Mouse (Mus musculus) liver, embryonic 14.5 days (tissue): ENCODE measurements around the gene Actb. TPM values are rescaled to one million over a fixed set of nuclear protein-coding genes. Genes with fewer than 3 reads are reported as not detected.

Source experiments
- ATAC-seq: fragments of 200-750 bp; cut with Nextera tagmentation; 2 replicates; pipeline ENCODE4 v1.8.0; 2017; ENCODE audit warnings: moderate number of reproducible peaks, mild to moderate bottlenecking, moderate library complexity; ENCODE audit not compliant: insufficient read depth
- DNase-seq, 3 experiments: peaks; one replicate each; pipeline ENCODE4 v3.0.0-alpha.2; 2012 to 2013; ENCODE audit warnings: low read depth in 3 of 3, low spot score in 3 of 3
- H3K27ac ChIP-seq: fragments of 300-500 bp; sonication (generic); 2 replicates; pipeline ENCODE4 v1.5.1; 2014; ENCODE audit warnings: moderate library complexity, mild to moderate bottlenecking, control low read depth, inconsistent platforms
- H3K27me3 ChIP-seq: fragments of 300-500 bp; sonication (generic); 2 replicates; pipeline ENCODE4 v1.6.1; 2014; ENCODE audit warnings: mild to moderate bottlenecking, low read length, moderate library complexity; ENCODE audit not compliant: control insufficient read depth, insufficient read depth
- H3K36me3 ChIP-seq: fragments of 300-500 bp; sonication (generic); replicated peaks from 2 replicates; pipeline ENCODE4 v1.6.1; 2014; ENCODE audit warnings: low read depth; ENCODE audit not compliant: control insufficient read depth, insufficient read depth
- H3K4me1 ChIP-seq, 2 experiments: fragments of 200-500 bp in 1 of 2; fragments of 300-500 bp in 1 of 2; sonication (generic) in 1 of 2; replicated peaks; 2 replicates each; pipeline ENCODE4 v1.6.1; 2012 to 2014; ENCODE audit warnings: antibody characterized with exemption in 1 of 2, inconsistent platforms in 1 of 2, low read length in 1 of 2; ENCODE audit not compliant: control insufficient read depth in 2 of 2, insufficient read depth in 2 of 2
- H3K4me2 ChIP-seq: fragments of 300-500 bp; sonication (generic); 2 replicates; pipeline ENCODE4 v1.6.1; 2014; ENCODE audit warnings: low read depth, mild to moderate bottlenecking, control low read depth, moderate library complexity
- H3K4me3 ChIP-seq, 2 experiments: fragments of 200-500 bp in 1 of 2; fragments of 300-500 bp in 1 of 2; sonication (generic) in 1 of 2; 2 replicates each; pipeline ENCODE4 v1.5.1; 2012 to 2014; ENCODE audit warnings: low read depth in 2 of 2, low read length in 2 of 2, mild to moderate bottlenecking in 2 of 2, control low read depth in 1 of 2, inconsistent platforms in 1 of 2, moderate library complexity in 1 of 2; ENCODE audit not compliant: insufficient read depth in 1 of 2
- H3K9ac ChIP-seq: fragments of 300-500 bp; sonication (generic); replicated peaks from 2 replicates; pipeline ENCODE4 v1.6.1; 2014; ENCODE audit warnings: mild to moderate bottlenecking, control low read depth, moderate library complexity
- H3K9me3 ChIP-seq: fragments of 300-500 bp; sonication (generic); 2 replicates; pipeline ENCODE4 v1.6.1; 2016; ENCODE audit warnings: low read length, mixed read lengths; ENCODE audit not compliant: control insufficient read depth
- CTCF ChIP-seq: IDR thresholded peaks from 2 replicates; pipeline ENCODE4 v1.5.1; 2016; ENCODE audit warnings: antibody characterized with exemption, low read depth, control low read depth
- EP300 ChIP-seq: IDR thresholded peaks from 2 replicates; pipeline ENCODE4 v1.6.1; 2016; ENCODE audit warnings: antibody characterized with exemption, low read depth
- WGBS: fragments of 180-500 bp; shearing (Covaris S2); extraction: QIAGEN DNeasy Blood & Tissue Kit; methylation state at CpG from one replicate; pipeline ENCODE4 v1.1.7; 2014; ENCODE audit not compliant: insufficient replicate concordance; 5-methylcytosine and 5-hydroxymethylcytosine counted together
- polyA plus RNA-seq, 2 experiments: library from polyadenylated mRNA; depleted of rRNA in 1 of 2; stranded (reverse) in 1 of 2; unstranded in 1 of 2; fragments of >200 nt; fragmentation: Nextera tagmentation in 1 of 2; extraction: Ambion mirVana in 1 of 2; gene quantifications; 2 replicates each; pipeline versions ENCODE4 v1.2.1 to v1.2.3; 2012 to 2014

Gene Actb
- polyA plus RNA-seq, 2 experiments = 920 to 7,802 TPM

DNA sequence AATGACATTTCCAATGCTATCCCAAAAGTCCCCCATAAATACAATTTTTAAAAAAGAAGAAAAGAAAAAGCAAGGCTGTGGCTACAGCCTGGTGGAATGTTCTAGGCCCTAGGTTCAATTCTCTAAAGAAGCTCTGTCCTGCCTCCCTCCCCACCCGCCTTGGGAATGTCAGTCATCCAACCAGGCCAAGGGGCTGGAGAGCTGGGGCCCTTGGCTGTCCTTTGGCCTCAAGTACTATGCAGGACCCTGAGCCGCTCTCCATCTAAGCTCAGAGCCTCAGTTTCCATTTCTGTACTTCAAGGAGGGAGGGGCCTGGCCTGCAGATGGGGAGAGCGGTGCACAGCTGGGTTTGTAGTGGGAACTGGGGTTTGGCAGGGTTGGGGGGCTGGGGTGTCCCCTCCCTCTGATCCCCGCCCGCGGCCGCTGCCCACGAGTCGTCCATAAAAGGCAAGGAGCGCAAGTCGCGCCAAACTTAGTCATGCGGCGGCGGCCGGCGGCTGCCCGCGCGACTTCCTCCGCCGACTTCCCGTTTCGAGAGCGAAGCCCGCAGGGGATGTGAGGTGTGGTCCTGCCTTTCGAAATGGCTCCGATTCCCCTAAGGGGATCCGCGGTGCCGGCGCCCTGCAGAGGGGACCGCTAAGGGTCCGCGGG is 22.3 kb upstream of the Actb start:
- Histone ChIP-seq H3K4me2 (peak overlapping the region; percentile 87), H3K4me3 (peak overlapping the region; percentile 57 to 63), H3K4me1 (peaks cover 29 to 51% of the 10 kb centered on the region in 2 experiments), H3K9me3 (no peaks in the 10 kb centered on the region), H3K36me3 (no peaks in the 10 kb centered on the region), H3K9ac (peak overlapping the region; percentile 79), H3K27ac (peak overlapping the region; percentile 59), H3K27me3 (no peaks in the 10 kb centered on the region)
- ATAC-seq = peak; percentile 11; the same call in 1 of the 2 replicates
- DNase-seq = no peak
- 3% methylated on average over 35 of the region's 35 CpGs for WGBS
- TF ChIP-seq CTCF (no peak), EP300 (no peak)

- WGBS = 89% methylated on average over 12 of the region's 12 CpGs
- Histone ChIP-seq H3K4me2 (no peak overlapping the region), H3K9ac (no peak overlapping the region), H3K27me3 (no peaks in the 10 kb centered on the region), H3K9me3 (no peaks in the 10 kb centered on the region), H3K4me3 (no peak overlapping the region), H3K4me1 (peaks cover 31 to 56% of the 10 kb centered on the region in 2 experiments), H3K27ac (peak overlapping the region; percentile 61; the same call in 1 of the 2 replicates), H3K36me3 (no peaks in the 10 kb centered on the region)
- no peak for TF ChIP-seq EP300
- ATAC-seq (no peak), DNase-seq (no peak)
Measured at GRCm38 (mm10) chr5:142927341-142927930, 20.9 kb upstream of the Actb start.

DNA sequence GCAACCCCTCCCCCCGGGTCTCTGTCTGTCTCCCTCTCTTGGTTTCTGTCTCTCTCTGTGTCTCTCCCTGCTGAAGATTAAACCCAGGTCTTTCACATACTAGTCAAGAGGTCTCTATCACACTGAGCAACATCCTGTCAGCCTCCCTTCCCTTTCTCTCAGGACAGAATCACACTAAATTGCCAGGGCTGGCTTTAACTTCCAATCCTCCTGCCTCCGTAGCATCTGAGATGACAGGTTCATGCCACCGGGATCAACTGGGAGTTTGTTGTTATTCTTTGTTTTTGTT is 20.3 kb upstream of the Actb start:
- DNase-seq = no peak
- Histone ChIP-seq H3K9ac (no peak overlapping the region), H3K4me2 (peak overlapping the region; percentile 1; the same call in 1 of the 2 replicates), H3K4me1 (peaks cover 32 to 57% of the 10 kb centered on the region in 2 experiments), H3K4me3 (no peak overlapping the region), H3K27ac (peak overlapping the region; percentile 61), H3K36me3 (no peaks in the 10 kb centered on the region), H3K27me3 (no peaks in the 10 kb centered on the region), H3K9me3 (no peaks in the 10 kb centered on the region)
- ATAC-seq = no peak
- 44% methylated on average over 3 of the region's 3 CpGs for WGBS
- TF ChIP-seq EP300 (no peak), CTCF (no peak)

GRCm38 (mm10) chr5:142926204-142926939 is 19.8 kb upstream of the Actb start:
- H3K27me3 ChIP-seq = no peaks in the 10 kb centered on the region
- no peak overlapping the region for H3K4me3 ChIP-seq
- no peak for TF ChIP-seq CTCF
- no peak for TF ChIP-seq EP300
- 15% methylated on average over 13 of the region's 13 CpGs for WGBS
- H3K27ac ChIP-seq = peak overlapping the region; percentile 61
- peak; percentile 34; the same call in 1 of the 2 replicates for ATAC-seq
- DNase-seq = no peak
- H3K36me3 ChIP-seq = no peaks in the 10 kb centered on the region
- peaks cover 33 to 57% of the 10 kb centered on the region in 2 experiments for H3K4me1 ChIP-seq
- H3K9me3 ChIP-seq = no peaks in the 10 kb centered on the region
- H3K4me2 ChIP-seq = peak overlapping the region; percentile 1; the same call in 1 of the 2 replicates
- peak overlapping the region; percentile 35 for H3K9ac ChIP-seq

- H3K9me3 ChIP-seq = no peaks in the 10 kb centered on the region
- no peak overlapping the region for H3K9ac ChIP-seq
- peaks cover 48 to 72% of the 10 kb centered on the region in 2 experiments for H3K4me1 ChIP-seq
- no peak for ATAC-seq
- WGBS = 60% methylated on average over 12 of the region's 12 CpGs
- TF ChIP-seq EP300 (no peak), CTCF (no peak)
- H3K36me3 ChIP-seq = no peaks in the 10 kb centered on the region
- no peak overlapping the region for H3K4me2 ChIP-seq
- DNase-seq = no peak
- H3K27ac ChIP-seq = no peak overlapping the region
- no peaks in the 10 kb centered on the region for H3K27me3 ChIP-seq
- H3K4me3 ChIP-seq = no peak overlapping the region
Measured at GRCm38 (mm10) chr5:142924336-142924959, 17.9 kb upstream of the Actb start.
